In genomic region chr13:10057644-10058198, GRCm38 (mm10) we compare ENCODE assay signal across 15 mouse cellular contexts.
"Had no signal": no experiment of that assay in that cellular context is flagged by ENCODE, and none has a peak within 500 bp of the region (broad histone marks: within the 10 kb centered on the region; RNA-seq: fewer than 3 reads in every experiment).

No protein-coding gene starts in this region.

- H3K9ac ChIP-seq: limb, embryonic 13.5 days; liver, embryonic 14.5 days; neural tube, embryonic 15.5 days had no signal

- H3K36me3 ChIP-seq: limb, embryonic 13.5 days; midbrain, embryonic 10.5 days; neural tube, embryonic 15.5 days had no signal

- ATAC-seq: intestine, postnatal 0 days had no signal

- H3K4me2 ChIP-seq: limb, embryonic 13.5 days; neural tube, embryonic 15.5 days had no signal

- H3K27ac ChIP-seq: layer of hippocampus, adult 2 months; limb, embryonic 13.5 days; liver, embryonic 14.5 days; midbrain, embryonic 10.5 days; neural tube, embryonic 15.5 days had no signal

- H3K4me3 ChIP-seq: layer of hippocampus, adult 2 months; limb, embryonic 13.5 days; midbrain, embryonic 10.5 days; myocyte; neural tube, embryonic 15.5 days had no signal

- H3K9me3 ChIP-seq: midbrain, embryonic 10.5 days; neural tube, embryonic 15.5 days had no signal

- H3K27me3 ChIP-seq: limb, embryonic 13.5 days; neural tube, embryonic 15.5 days had no signal

- DNase-seq: kidney, adult 8-10 months; kidney, postnatal 10 days; kidney, postnatal 4 days; left cerebral cortex, postnatal 4 days; midbrain, embryonic 14.5 days; right cerebral cortex, adult 18-20 months; right cerebral cortex, postnatal 25 days; thymus, postnatal 36 days had no signal

- H3K4me1 ChIP-seq: limb, embryonic 13.5 days; midbrain, embryonic 10.5 days; neural tube, embryonic 15.5 days had no signal
